Mouse (Mus musculus) neural tube, embryonic 12.5 days (tissue): Measurements from ENCODE around the gene Selenof. TPM values are rescaled to one million over a fixed set of nuclear protein-coding genes. Genes with fewer than 3 reads are reported as not detected.
"Not testable (repeated sequence)": the region's sequence is repeated elsewhere in the genome, so short reads cannot be mapped to it uniquely, and the experiment has no call there.

Experiments
- ATAC-seq: fragments of 200-750 bp; cut with Nextera tagmentation; 2 replicates; pipeline ENCODE4 v1.8.0; 2017; ENCODE audit warnings: low read depth, mild to moderate bottlenecking, moderate TSS enrichment, moderate library complexity; ENCODE audit not compliant: low FRiP score
- H3K27ac ChIP-seq: fragments of 300-500 bp; sonication (generic); 2 replicates; pipeline ENCODE4 v1.5.1; 2016
- H3K27me3 ChIP-seq: fragments of 300-500 bp; sonication (generic); replicated peaks from 2 replicates; pipeline ENCODE4 v1.6.1; 2016; ENCODE audit warnings: mild to moderate bottlenecking
- H3K36me3 ChIP-seq: fragments of 300-500 bp; sonication (generic); 2 replicates; pipeline ENCODE4 v1.6.1; 2016; ENCODE audit warnings: mild to moderate bottlenecking
- H3K4me1 ChIP-seq: fragments of 300-500 bp; sonication (generic); 2 replicates; pipeline ENCODE4 v1.6.1; 2016
- H3K4me2 ChIP-seq: fragments of 300-500 bp; sonication (generic); replicated peaks from 2 replicates; pipeline ENCODE4 v1.6.1; 2016; ENCODE audit warnings: mild to moderate bottlenecking
- H3K4me3 ChIP-seq: fragments of 300-500 bp; sonication (generic); 2 replicates; pipeline ENCODE4 v1.5.1; 2016
- H3K9ac ChIP-seq: fragments of 300-500 bp; sonication (generic); 2 replicates; pipeline ENCODE4 v1.6.1; 2016; ENCODE audit warnings: mild to moderate bottlenecking
- H3K9me3 ChIP-seq: fragments of 300-500 bp; sonication (generic); 2 replicates; pipeline ENCODE4 v1.6.1; 2016; ENCODE audit warnings: mild to moderate bottlenecking
- WGBS: fragments of 180-500 bp; shearing (Covaris S2); methylation state at CpG from one replicate; pipeline ENCODE4 v1.1.7; 2016; 5-methylcytosine and 5-hydroxymethylcytosine counted together
- polyA plus RNA-seq: library from polyadenylated mRNA; unstranded; fragments of >200 nt; fragmentation: Nextera tagmentation; extraction: Ambion mirVana; gene quantifications from 2 replicates; pipeline ENCODE4 v1.2.1, GENCODE M21; 2016

Selenof gene
- polyA plus RNA-seq, 1 experiment from 2014 or later = 491 TPM

- no peak for ATAC-seq
- Histone ChIP-seq H3K9ac (no peak overlapping the region), H3K27me3 (no peaks in the 10 kb centered on the region), H3K4me3 (no peak overlapping the region), H3K9me3 (no peaks in the 10 kb centered on the region), H3K27ac (no peak overlapping the region), H3K36me3 (peaks cover 33% of the 10 kb centered on the region), H3K4me2 (no peak overlapping the region), H3K4me1 (peaks cover 5% of the 10 kb centered on the region; the same call in 1 of the 2 replicates)
- WGBS = 87% methylated on average over 7 of the region's 7 CpGs
Measured at GRCm38 (mm10) chr3:144586731-144587130, 16.6 kb downstream of the Selenof start.

DNA sequence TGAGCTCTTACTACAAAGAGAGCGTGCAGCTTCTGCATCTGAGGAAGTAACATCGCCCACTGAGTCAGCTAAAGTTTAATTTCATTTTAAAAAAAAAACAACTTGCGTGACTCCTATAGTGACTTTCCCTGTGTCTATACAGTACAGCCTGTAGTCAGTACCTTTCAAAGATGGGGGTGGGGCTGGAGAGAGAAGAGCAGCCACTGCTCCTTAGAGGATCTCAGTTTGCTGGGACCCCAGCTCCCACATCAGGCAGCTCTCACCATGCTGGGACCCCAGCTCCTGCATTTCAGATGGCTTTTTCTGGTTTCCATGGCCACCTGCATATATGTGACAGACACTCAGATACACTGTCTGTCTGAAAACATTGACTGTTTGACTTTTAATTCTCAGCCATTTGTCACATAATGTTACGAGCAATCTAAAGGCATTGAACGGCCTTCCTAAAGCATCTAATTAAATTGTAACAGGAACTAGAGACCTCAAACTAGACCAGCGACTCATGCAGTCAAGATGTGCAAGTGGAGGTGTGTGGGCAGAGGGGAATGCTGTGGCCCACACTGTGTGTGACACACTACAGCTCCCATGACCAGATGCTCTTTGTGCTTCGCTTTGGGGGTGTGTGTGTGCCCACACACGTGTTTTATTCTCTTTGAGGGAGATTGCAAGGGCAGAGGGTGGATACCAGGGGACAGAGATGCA is 19.2 kb downstream of the Selenof start:
- Histone ChIP-seq H3K9me3 (no peaks in the 10 kb centered on the region), H3K4me3 (no peak overlapping the region), H3K4me1 (peaks cover 14% of the 10 kb centered on the region), H3K4me2 (no peak overlapping the region), H3K9ac (no peak overlapping the region), H3K36me3 (peaks cover 20% of the 10 kb centered on the region), H3K27ac (no peak overlapping the region), H3K27me3 (no peaks in the 10 kb centered on the region)
- whole genome bisulfite sequencing = 75% methylated on average over 8 of the region's 8 CpGs
- peak; percentile 61; the same call in 1 of the 2 replicates for ATAC-seq

GRCm38 (mm10) chr3:144592992-144593785 is 23.1 kb downstream of the Selenof start:
- Histone ChIP-seq H3K4me2 (no peak overlapping the region), H3K27ac (no peak overlapping the region), H3K36me3 (peaks cover 19% of the 10 kb centered on the region), H3K9ac (no peak overlapping the region), H3K4me1 (peaks cover 14% of the 10 kb centered on the region), H3K4me3 (no peak overlapping the region), H3K9me3 (no peaks in the 10 kb centered on the region), H3K27me3 (no peaks in the 10 kb centered on the region)
- 65% methylated on average over 9 of the region's 9 CpGs for WGBS
- no peak for ATAC-seq

- Histone ChIP-seq H3K9me3 (no peaks in the 10 kb centered on the region), H3K4me2 (no peak overlapping the region), H3K9ac (no peak overlapping the region), H3K27ac (no peak overlapping the region), H3K36me3 (peaks cover 19% of the 10 kb centered on the region), H3K4me3 (no peak overlapping the region), H3K4me1 (peaks cover 8% of the 10 kb centered on the region; the same call in 1 of the 2 replicates), H3K27me3 (no peaks in the 10 kb centered on the region)
- ATAC-seq = no peak
- 71% methylated on average over 4 of the region's 4 CpGs for WGBS
Measured at GRCm38 (mm10) chr3:144597121-144597520, 27.0 kb downstream of the Selenof start.

DNA sequence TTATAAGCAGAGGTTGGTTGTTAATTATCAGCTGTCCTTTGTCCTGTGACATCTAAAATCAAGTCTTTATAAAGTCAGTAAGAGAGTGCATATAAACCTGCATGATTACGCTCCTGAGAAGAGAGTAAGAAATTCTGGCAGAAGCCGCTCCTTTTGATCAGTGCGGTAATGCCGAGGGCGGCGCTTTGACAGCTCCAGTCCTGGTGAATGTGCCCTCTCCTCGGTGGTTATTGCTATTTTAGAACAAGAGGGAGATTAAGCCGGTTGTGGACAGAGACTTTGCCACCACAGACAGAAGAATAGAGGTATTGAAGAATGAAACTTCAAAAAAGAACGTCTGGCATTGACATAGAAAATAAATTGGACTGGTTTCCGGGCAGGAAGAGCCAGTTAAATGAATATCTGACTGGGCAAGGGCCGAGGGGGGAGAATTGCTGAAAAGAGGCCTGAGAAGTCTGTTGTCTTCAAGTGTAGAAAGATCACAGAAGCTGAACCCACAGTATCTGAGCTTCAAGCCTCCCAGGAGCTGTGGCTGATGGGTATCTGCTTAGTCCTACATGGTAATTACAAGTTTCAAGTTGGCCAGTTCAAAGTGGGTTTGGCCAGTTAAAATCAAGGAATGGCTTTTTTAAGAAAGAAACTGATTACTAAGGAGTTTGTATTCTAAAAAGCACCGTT is 27.8 kb downstream of the Selenof start:
- ATAC-seq = no peak
- WGBS = 73% methylated on average over 12 of the region's 12 CpGs
- no peaks in the 10 kb centered on the region for H3K27me3 ChIP-seq
- no peaks in the 10 kb centered on the region for H3K9me3 ChIP-seq
- peaks cover 6% of the 10 kb centered on the region; the same call in 1 of the 2 replicates for H3K4me1 ChIP-seq
- no peak overlapping the region for H3K4me2 ChIP-seq
- H3K4me3 ChIP-seq = no peak overlapping the region
- no peak overlapping the region for H3K27ac ChIP-seq
- peaks cover 19% of the 10 kb centered on the region for H3K36me3 ChIP-seq
- H3K9ac ChIP-seq = no peak overlapping the region

GRCm38 (mm10) chr3:144602413-144602812 is 32.3 kb downstream of the Selenof start:
- Histone ChIP-seq H3K36me3 (peaks cover 14% of the 10 kb centered on the region), H3K27me3 (no peaks in the 10 kb centered on the region), H3K9ac (no peak overlapping the region), H3K27ac (no peak overlapping the region), H3K9me3 (no peaks in the 10 kb centered on the region), H3K4me3 (no peak overlapping the region), H3K4me1 (no peaks in the 10 kb centered on the region), H3K4me2 (no peak overlapping the region)
- ATAC-seq = no peak
- WGBS = 78% methylated on average over 4 of the region's 4 CpGs

GRCm38 (mm10) chr3:144602819-144603218 is 32.7 kb downstream of the Selenof start:
- Histone ChIP-seq H3K36me3 (peaks cover 12% of the 10 kb centered on the region), H3K4me2 (no peak overlapping the region), H3K27me3 (no peaks in the 10 kb centered on the region), H3K4me1 (no peaks in the 10 kb centered on the region), H3K27ac (no peak overlapping the region), H3K4me3 (no peak overlapping the region), H3K9me3 (no peaks in the 10 kb centered on the region), H3K9ac (no peak overlapping the region)
- 82% methylated on average over 7 of the region's 7 CpGs for WGBS
- no peak for ATAC-seq

DNA sequence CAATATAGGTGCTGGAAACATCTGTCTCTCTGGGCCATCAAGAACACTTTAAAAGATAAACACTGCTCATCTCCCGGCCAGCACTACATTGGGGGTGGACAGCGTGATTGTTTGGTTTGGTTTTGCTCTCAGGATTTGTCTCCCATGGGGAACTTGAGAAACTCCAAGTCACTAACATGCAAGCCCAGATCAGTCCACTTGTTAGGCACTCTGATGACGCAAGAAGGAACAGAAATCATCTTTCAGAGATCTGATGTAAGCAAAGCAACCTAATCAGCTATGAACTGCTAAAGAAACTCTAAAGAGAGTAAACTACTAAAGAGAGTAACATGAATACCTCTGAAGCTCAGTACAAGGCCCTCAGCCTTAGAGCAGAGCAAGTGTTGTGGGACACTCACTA is 33.5 kb downstream of the Selenof start:
- Histone ChIP-seq H3K27ac (no peak overlapping the region), H3K4me2 (no peak overlapping the region), H3K4me3 (no peak overlapping the region), H3K9ac (no peak overlapping the region), H3K4me1 (no peaks in the 10 kb centered on the region), H3K9me3 (no peaks in the 10 kb centered on the region), H3K27me3 (no peaks in the 10 kb centered on the region), H3K36me3 (peaks cover 8% of the 10 kb centered on the region)
- ATAC-seq = no peak
- WGBS = 83% methylated on average over 3 of the region's 3 CpGs

DNA sequence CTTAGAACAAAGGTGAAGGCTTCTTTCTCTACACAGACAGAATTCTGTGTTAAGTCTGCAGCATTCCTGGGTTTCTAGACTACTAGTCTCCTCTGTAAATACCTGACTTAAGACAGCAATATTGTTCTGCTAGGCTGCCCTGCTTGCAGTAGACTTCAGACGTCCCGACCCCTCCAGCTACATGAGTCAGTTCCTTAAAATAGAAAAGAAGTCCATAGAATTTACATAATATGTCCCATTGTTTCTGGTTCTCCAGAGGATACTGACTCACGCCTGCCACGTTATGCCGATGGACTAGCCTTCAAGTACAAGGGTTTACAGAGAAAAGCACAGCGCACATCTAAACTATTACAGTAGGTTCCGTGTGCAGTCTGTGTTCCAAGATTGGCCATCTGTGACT is 34.1 kb downstream of the Selenof start:
- Histone ChIP-seq H3K9me3 (no peaks in the 10 kb centered on the region), H3K4me2 (no peak overlapping the region), H3K36me3 (peaks cover 5% of the 10 kb centered on the region), H3K4me3 (no peak overlapping the region), H3K27ac (no peak overlapping the region), H3K4me1 (no peaks in the 10 kb centered on the region), H3K9ac (no peak overlapping the region), H3K27me3 (no peaks in the 10 kb centered on the region)
- 81% methylated on average over 7 of the region's 7 CpGs for WGBS
- no peak for ATAC-seq

- H3K36me3 ChIP-seq, H3K4me3 ChIP-seq: not testable (repeated sequence)
- 73% methylated on average over 7 of the region's 7 CpGs for WGBS
Measured at GRCm38 (mm10) chr3:144605811-144606210, 35.7 kb downstream of the Selenof start.

GRCm38 (mm10) chr3:144606449-144606848 is 36.3 kb downstream of the Selenof start:
- no peak overlapping the region for H3K9ac ChIP-seq
- no peaks in the 10 kb centered on the region for H3K9me3 ChIP-seq
- H3K27me3 ChIP-seq = no peaks in the 10 kb centered on the region
- 70% methylated on average over 4 of the region's 4 CpGs for WGBS
- no peak overlapping the region for H3K4me3 ChIP-seq
- H3K4me1 ChIP-seq = no peaks in the 10 kb centered on the region
- no peak for ATAC-seq
- no peaks in the 10 kb centered on the region for H3K36me3 ChIP-seq
- no peak overlapping the region for H3K27ac ChIP-seq
- no peak overlapping the region for H3K4me2 ChIP-seq

More at GRCm38 (mm10) chr3:144605811-144606210, 35.7 kb downstream of the Selenof start:
- H3K4me2 ChIP-seq, ATAC-seq, H3K9ac ChIP-seq, H3K9me3 ChIP-seq, H3K27ac ChIP-seq, H3K4me1 ChIP-seq, H3K27me3 ChIP-seq: not testable (repeated sequence)

- 89% methylated on average over 5 of the region's 5 CpGs for WGBS
- Histone ChIP-seq H3K27me3 (no peaks in the 10 kb centered on the region), H3K4me2 (no peak overlapping the region), H3K4me3 (no peak overlapping the region), H3K9me3 (no peaks in the 10 kb centered on the region), H3K9ac (no peak overlapping the region), H3K4me1 (no peaks in the 10 kb centered on the region), H3K27ac (no peak overlapping the region), H3K36me3 (no peaks in the 10 kb centered on the region)
- ATAC-seq = no peak
Measured at GRCm38 (mm10) chr3:144608090-144608489, 38.0 kb downstream of the Selenof start.
